Mouse (Mus musculus) CH12.LX (cell line): ENCODE results near the gene Hdac5. TPM values are rescaled to one million over a fixed set of nuclear protein-coding genes. Genes with fewer than 3 reads are reported as not detected.

ENCODE experiments used
- DNase-seq: peaks from one replicate; pipeline ENCODE4 v3.0.0-alpha.2; 2013; ENCODE audit errors: extremely low read depth
- H3K27ac ChIP-seq: 2 replicates; pipeline ENCODE4 v1.5.1; 2012; ENCODE audit warnings: low read depth, mild to moderate bottlenecking, control low read depth, moderate library complexity; ENCODE audit not compliant: insufficient read depth
- H3K27me3 ChIP-seq: replicated peaks from 2 replicates; pipeline ENCODE3; 2012; ENCODE audit warnings: inconsistent platforms
- H3K36me3 ChIP-seq, 2 experiments: replicated peaks in 1 of 2; 2 replicates each; pipeline versions ENCODE3 to v1.6.1; 2012; ENCODE audit warnings: inconsistent platforms in 1 of 2, low read length in 1 of 2, mild to moderate bottlenecking in 1 of 2, mixed read lengths in 1 of 2, moderate library complexity in 1 of 2; ENCODE audit not compliant: control insufficient read depth in 1 of 2, insufficient read depth in 1 of 2
- H3K4me1 ChIP-seq, 2 experiments: 2 replicates each; pipeline ENCODE4 v1.6.1; 2012; ENCODE audit warnings: inconsistent platforms in 1 of 2, moderate library complexity in 1 of 2; ENCODE audit not compliant: insufficient read depth in 2 of 2, control insufficient read depth in 1 of 2
- H3K4me2 ChIP-seq: 2 replicates; pipeline ENCODE4 v1.6.1; 2012; ENCODE audit warnings: low read depth, mild to moderate bottlenecking, control low read depth; ENCODE audit not compliant: poor library complexity, insufficient read depth, severe bottlenecking
- H3K4me3 ChIP-seq, 3 experiments: fragments of 150-350 bp in 1 of 3; sonication (generic) in 1 of 3; replicated peaks in 1 of 3; 2 replicates each; pipeline versions ENCODE3 to v1.5.1; 2011 to 2012; ENCODE audit warnings: low read depth in 2 of 3, low read length in 2 of 3, mild to moderate bottlenecking in 2 of 3, moderate library complexity in 2 of 3, control low read depth in 1 of 3, improper control_type of control experiment in 1 of 3, inconsistent platforms in 1 of 3, mixed read lengths in 1 of 3; ENCODE audit not compliant: poor library complexity in 1 of 3
- H3K79me2 ChIP-seq: replicated peaks from 2 replicates; pipeline ENCODE4 v1.6.1; 2012; ENCODE audit warnings: mild to moderate bottlenecking, moderate library complexity; ENCODE audit not compliant: control insufficient read depth, poor library complexity, insufficient read depth, severe bottlenecking; ENCODE audit errors: extremely low read depth
- H3K9ac ChIP-seq: 2 replicates; pipeline ENCODE4 v1.6.1; 2012; ENCODE audit warnings: low read depth, mild to moderate bottlenecking, control low read depth, moderate library complexity; ENCODE audit not compliant: insufficient read depth
- H3K9me3 ChIP-seq: replicated peaks from 2 replicates; pipeline ENCODE3; 2012; ENCODE audit warnings: low read length, inconsistent platforms, mixed read lengths
- CHD1 ChIP-seq: IDR thresholded peaks from 2 replicates; pipeline ENCODE4 v1.6.1; 2012; ENCODE audit warnings: low read depth, low read length, improper control_type of control experiment, inconsistent platforms
- CHD2 ChIP-seq: IDR thresholded peaks from 2 replicates; pipeline ENCODE4 v1.6.1; 2011; ENCODE audit warnings: low read length, improper control_type of control experiment
- E2F4 ChIP-seq: IDR thresholded peaks from 2 replicates; pipeline ENCODE4 v1.6.1; 2011; ENCODE audit warnings: low read depth, low read length, improper control_type of control experiment; ENCODE audit not compliant: insufficient replicate concordance
- ELF1 ChIP-seq: IDR thresholded peaks from 2 replicates; pipeline ENCODE4 v1.6.1; 2014; ENCODE audit warnings: low read depth, mild to moderate bottlenecking, inconsistent platforms, low read length, improper control_type of control experiment
- ETS1 ChIP-seq: conservative IDR thresholded peaks from 2 replicates; pipeline ENCODE4 v1.6.1; 2012; ENCODE audit warnings: low read depth, mild to moderate bottlenecking, inconsistent platforms, low read length, improper control_type of control experiment, moderate library complexity
- HCFC1 ChIP-seq: IDR thresholded peaks from 2 replicates; pipeline ENCODE4 v1.6.1; 2012; ENCODE audit warnings: low read depth, mild to moderate bottlenecking, inconsistent platforms, low read length, improper control_type of control experiment
- KAT2A ChIP-seq: IDR thresholded peaks from 2 replicates; pipeline ENCODE4 v1.6.1; 2012; ENCODE audit warnings: low read length, improper control_type of control experiment, inconsistent platforms; ENCODE audit not compliant: insufficient replicate concordance
- MAFK ChIP-seq: IDR thresholded peaks from 2 replicates; pipeline ENCODE4 v1.6.1; 2011; ENCODE audit warnings: low read length, improper control_type of control experiment; ENCODE audit not compliant: insufficient replicate concordance
- MAX ChIP-seq: IDR thresholded peaks from 2 replicates; pipeline ENCODE4 v1.6.1; 2011; ENCODE audit warnings: low read length, improper control_type of control experiment
- MAZ ChIP-seq: IDR thresholded peaks from 2 replicates; pipeline ENCODE4 v1.6.1; 2012; ENCODE audit warnings: low read depth, mild to moderate bottlenecking, inconsistent platforms, low read length, improper control_type of control experiment, moderate library complexity
- MEF2A ChIP-seq: IDR thresholded peaks from 2 replicates; pipeline ENCODE4 v1.6.1; 2014; ENCODE audit warnings: low read depth, mild to moderate bottlenecking, inconsistent platforms, low read length, improper control_type of control experiment, borderline replicate concordance
- MYC ChIP-seq: IDR thresholded peaks from 2 replicates; pipeline ENCODE4 v1.6.1; 2011; ENCODE audit warnings: low read depth, mild to moderate bottlenecking, improper control_type of control experiment, low read length
- NELFE ChIP-seq: IDR thresholded peaks from 2 replicates; pipeline ENCODE4 v1.6.1; 2011; ENCODE audit warnings: low read depth, low read length, improper control_type of control experiment
- NRF1 ChIP-seq: IDR thresholded peaks from 2 replicates; pipeline ENCODE4 v1.6.1; 2014; ENCODE audit warnings: low read depth, mild to moderate bottlenecking, inconsistent platforms, low read length, improper control_type of control experiment, moderate library complexity
- POLR2A ChIP-seq: IDR thresholded peaks from 2 replicates; pipeline ENCODE4 v1.6.1; 2011; ENCODE audit warnings: low read depth, mild to moderate bottlenecking, improper control_type of control experiment, low read length
- POLR2AphosphoS2 ChIP-seq: IDR thresholded peaks from 2 replicates; pipeline ENCODE4 v1.6.1; 2011; ENCODE audit warnings: low read depth, low read length, improper control_type of control experiment
- SMC3 ChIP-seq: IDR thresholded peaks from 2 replicates; pipeline ENCODE4 v1.6.1; 2011; ENCODE audit warnings: low read depth, low read length, improper control_type of control experiment
- TCF12 ChIP-seq: IDR thresholded peaks from 2 replicates; pipeline ENCODE4 v1.6.1; 2014; ENCODE audit warnings: low read depth, mild to moderate bottlenecking, inconsistent platforms, low read length, improper control_type of control experiment
- USF1 ChIP-seq: IDR thresholded peaks from 2 replicates; pipeline ENCODE4 v1.6.1; 2014; ENCODE audit warnings: low read depth, mild to moderate bottlenecking, inconsistent platforms, low read length, improper control_type of control experiment
- ZMIZ1 ChIP-seq: IDR thresholded peaks from 2 replicates; pipeline ENCODE4 v1.6.1; 2012; ENCODE audit warnings: low read depth, mild to moderate bottlenecking, inconsistent platforms, low read length, improper control_type of control experiment
- dilution Hi-C: fragments of 300-500 bp; cut with MboI; formaldehyde crosslinking; loops from 2 replicates; pipeline ENCODE4 v1.14.3; 2020; ENCODE audit warnings: low sequenced_read_pairs; ENCODE audit not compliant: extremely low pct_unique_long_range_greater_than_20kb, extremely low pct_ligation_motif_present
- in situ Hi-C: fragments of 300-500 bp; cut with MboI; formaldehyde crosslinking; loops from 3 replicates; pipeline ENCODE4 v1.14.3; 2019; ENCODE audit warnings: low sequenced_read_pairs, low pct_ligation_motif_present, low pct_unique_long_range_greater_than_20kb, mixed read lengths
- polyA plus RNA-seq: library from polyadenylated mRNA; unstranded; fragments of >175 nt; gene quantifications from 2 replicates; pipeline ENCODE4 v1.2.1, GENCODE M21; 2012; ENCODE audit warnings: low read depth; ENCODE audit not compliant: insufficient read length
- total RNA-seq, 2 experiments: library from RNA; depleted of rRNA; stranded (reverse); fragments of 300-350 nt in 1 of 2; fragments of >200 nt in 1 of 2; gene quantifications; 2 replicates each; pipeline ENCODE4 v1.2.3; 2012 to 2014

The Hdac5 gene
- total and polyA plus RNA-seq, 3 experiments = 24.9 to 49.6 (median 46.4) TPM

DNA sequence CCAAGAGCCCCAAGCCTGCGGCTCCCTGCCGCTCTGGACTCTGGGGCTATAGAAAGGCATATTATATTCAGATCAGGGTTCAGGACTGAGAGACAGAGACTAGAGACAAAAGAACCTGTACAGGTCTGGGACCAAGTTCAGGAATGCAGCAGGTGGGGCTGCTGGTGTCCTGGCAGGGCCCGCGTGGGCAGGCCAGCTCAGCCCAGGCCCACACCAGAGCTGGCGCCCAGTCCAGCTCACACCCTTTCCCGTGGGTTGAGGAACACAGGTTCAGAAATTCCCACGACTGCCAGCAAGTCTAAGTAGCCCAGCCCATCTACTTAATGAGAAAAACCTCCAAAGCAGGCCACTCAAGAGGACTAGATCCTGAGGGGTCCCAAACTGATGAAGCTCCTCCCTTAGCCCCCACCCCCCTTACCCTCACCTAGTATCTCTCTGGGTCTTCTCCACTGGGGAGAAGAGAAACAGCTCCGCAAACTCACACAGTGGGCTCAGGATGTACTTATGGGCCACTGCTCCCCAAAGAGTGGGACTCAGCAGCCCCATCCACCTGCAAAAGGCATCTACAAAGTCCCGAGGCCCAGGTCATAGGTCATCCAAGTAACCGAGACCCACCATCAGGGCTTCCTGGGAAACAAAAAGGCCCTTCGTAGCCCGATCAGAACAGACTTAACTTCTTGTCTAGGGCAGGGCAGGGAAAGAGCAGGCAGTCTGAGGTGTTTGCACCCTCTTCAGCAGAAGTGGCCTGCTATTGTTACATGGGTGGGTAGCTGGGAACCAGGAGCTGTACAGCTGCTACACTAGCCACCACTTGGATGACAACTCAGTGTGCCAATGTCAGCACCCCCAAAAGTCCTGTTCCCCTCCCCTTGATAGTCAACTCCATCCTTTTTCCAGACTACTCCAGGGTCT, 3.6 kb downstream of the Hdac5 start:
- no peak for DNase-seq
- no peak overlapping the region for H3K9ac ChIP-seq
- H3K4me2 ChIP-seq = no peak overlapping the region
- in situ Hi-C loops = loop anchor here (5.0 kb wide), 2 partner anchors 34 to 51 kb away; no protein-coding TSS in a partner anchor
- H3K36me3 ChIP-seq = peaks cover 0 to 8% of the 10 kb centered on the region in 2 experiments
- no peak for TF ChIP-seq KAT2A
- TF ChIP-seq MAFK = no peak
- no peak for TF ChIP-seq HCFC1
- no peak for TF ChIP-seq CHD2
- TF ChIP-seq MEF2A = no peak
- TF ChIP-seq SMC3 = no peak
- no peak for TF ChIP-seq MYC
- no peak for TF ChIP-seq NELFE
- TF ChIP-seq MAZ = no peak
- TF ChIP-seq ZMIZ1 = no peak
- no peak for TF ChIP-seq POLR2AphosphoS2
- no peak for TF ChIP-seq ELF1
- no peak for TF ChIP-seq POLR2A
- TF ChIP-seq USF1 = no peak
- no peak for TF ChIP-seq ETS1
- TF ChIP-seq MAX = no peak
- TF ChIP-seq NRF1 = no peak
- TF ChIP-seq E2F4 = no peak
- no peak for TF ChIP-seq CHD1
- peaks cover 2 to 32% of the 10 kb centered on the region in 2 experiments; a peak in 3 of 4 replicates for H3K4me1 ChIP-seq
- H3K27me3 ChIP-seq = peaks cover 24% of the 10 kb centered on the region
- peaks cover 1% of the 10 kb centered on the region for H3K9me3 ChIP-seq
- no peak overlapping the region for H3K4me3 ChIP-seq
- dilution Hi-C loops = no loop called here
- H3K79me2 ChIP-seq = no peaks in the 10 kb centered on the region
- no peak overlapping the region for H3K27ac ChIP-seq

DNA sequence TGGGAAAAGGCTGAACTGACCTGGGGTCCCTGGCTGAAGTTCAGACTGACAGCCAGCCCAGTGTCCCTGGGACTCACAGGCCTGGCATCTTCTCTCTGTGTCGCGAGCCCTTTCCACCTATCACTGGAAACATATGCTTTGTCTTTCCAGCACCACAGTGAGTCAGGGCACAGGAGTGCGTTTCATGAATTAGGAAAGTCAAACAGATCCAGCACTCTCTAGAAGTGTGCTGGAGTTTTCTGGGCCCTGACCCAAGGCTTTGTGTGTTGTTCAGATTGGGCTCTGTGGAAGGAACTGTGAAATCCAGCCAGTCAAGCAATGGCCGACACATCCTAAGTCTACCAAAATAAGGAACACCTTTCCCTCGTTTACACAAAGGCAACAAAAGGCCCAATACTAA, 4.7 kb downstream of the Hdac5 start:
- H3K79me2 ChIP-seq = no peaks in the 10 kb centered on the region
- H3K4me3 ChIP-seq = no peak overlapping the region
- dilution Hi-C loops = no loop called here
- no peak for TF ChIP-seq TCF12
- no peak for TF ChIP-seq MYC
- TF ChIP-seq USF1 = no peak
- no peak for TF ChIP-seq POLR2A
- H3K36me3 ChIP-seq = peaks cover 0 to 8% of the 10 kb centered on the region in 2 experiments
- H3K4me1 ChIP-seq = peaks cover 7 to 39% of the 10 kb centered on the region in 2 experiments
- DNase-seq = no peak
- no peak overlapping the region for H3K4me2 ChIP-seq
- H3K9me3 ChIP-seq = no peaks in the 10 kb centered on the region
- H3K9ac ChIP-seq = no peak overlapping the region
- H3K27ac ChIP-seq = no peak overlapping the region
- H3K27me3 ChIP-seq = peaks cover 24% of the 10 kb centered on the region
- in situ Hi-C loops = loop anchor here (5.0 kb wide), 2 partner anchors 33 to 52 kb away; no protein-coding TSS in a partner anchor
